Mouse (Mus musculus): ENCODE measurements around the gene Lrrn4cl.
"Not testable (repeated sequence)": the region's sequence is repeated elsewhere in the genome, so short reads cannot be mapped to it uniquely, and the experiment has no call there.

The Lrrn4cl gene

DNA sequence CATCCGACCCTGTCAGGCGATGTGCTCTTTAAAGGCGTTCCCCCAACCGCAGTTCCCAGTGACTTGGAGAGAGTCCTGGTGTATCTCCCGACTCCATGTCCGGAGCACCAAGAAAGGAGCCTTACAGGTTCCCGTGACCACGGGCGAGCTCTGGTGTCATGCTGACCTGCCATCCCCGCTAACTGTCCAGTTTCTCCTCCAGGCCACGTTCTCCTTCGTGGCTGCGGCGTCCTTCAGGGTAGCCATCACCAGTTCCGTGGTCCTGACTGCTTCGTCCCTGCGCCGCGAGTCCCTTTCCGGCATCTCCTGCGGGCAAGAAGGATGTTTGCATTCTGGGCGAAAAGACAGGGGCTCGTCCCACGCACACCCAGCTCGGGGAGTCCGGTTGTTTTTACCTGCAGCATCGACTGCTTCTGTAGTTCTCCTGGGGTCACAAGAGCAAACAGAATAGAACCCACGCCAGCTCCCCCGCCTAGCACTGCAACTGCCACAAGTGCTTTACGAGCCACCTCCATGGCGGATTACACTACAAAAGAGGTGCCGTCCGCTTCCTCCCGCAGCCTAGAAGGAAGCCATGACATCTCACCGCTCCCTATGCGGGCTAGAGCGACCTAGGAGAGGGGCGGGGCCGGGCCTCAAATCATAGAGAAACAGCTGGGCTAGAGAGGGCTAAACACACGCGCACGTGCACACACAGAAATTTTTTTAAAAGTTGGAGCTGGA, 29.9 kb downstream of the Lrrn4cl start, which contains the start of gene Uqcc3:
TSS of gene Uqcc3 (minus strand) at position 613 of the 723 bp plus-strand sequence.
- no peak for DNase-seq (ENCODE audit: extremely low spot score, low read depth, low spot score)

DNA sequence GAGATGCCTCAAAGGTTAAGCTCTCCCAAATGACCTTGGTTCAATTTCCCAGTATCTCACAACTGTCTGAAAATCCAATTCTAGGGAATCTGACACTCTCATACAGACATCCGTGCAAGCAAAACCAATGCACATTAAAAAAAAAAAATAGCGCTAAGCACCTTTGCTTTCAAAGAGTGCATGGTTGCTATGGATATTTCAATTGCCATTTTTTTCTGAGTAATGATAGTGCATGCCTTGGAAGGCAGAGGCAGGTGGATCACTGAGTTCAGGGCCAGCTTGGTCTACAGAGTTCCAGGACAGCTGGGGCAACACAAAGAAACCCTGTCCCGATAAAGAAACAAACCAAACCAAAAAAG, 30.4 kb downstream of the Lrrn4cl start:
- DNase-seq (ENCODE audit: extremely low spot score, low read depth, low spot score) = no peak

GRCm38 (mm10) chr19:8883616-8884015, 33.0 kb downstream of the Lrrn4cl start, which contains the start of the genes Lbhd1 and Gm49403:
Gene Lbhd1 (plus strand): TSS chr19:8883732.
Gene Gm49403 (plus strand): TSS chr19:8883930.
- DNase-seq (ENCODE audit: extremely low spot score, low read depth, low spot score) = no peak

DNA sequence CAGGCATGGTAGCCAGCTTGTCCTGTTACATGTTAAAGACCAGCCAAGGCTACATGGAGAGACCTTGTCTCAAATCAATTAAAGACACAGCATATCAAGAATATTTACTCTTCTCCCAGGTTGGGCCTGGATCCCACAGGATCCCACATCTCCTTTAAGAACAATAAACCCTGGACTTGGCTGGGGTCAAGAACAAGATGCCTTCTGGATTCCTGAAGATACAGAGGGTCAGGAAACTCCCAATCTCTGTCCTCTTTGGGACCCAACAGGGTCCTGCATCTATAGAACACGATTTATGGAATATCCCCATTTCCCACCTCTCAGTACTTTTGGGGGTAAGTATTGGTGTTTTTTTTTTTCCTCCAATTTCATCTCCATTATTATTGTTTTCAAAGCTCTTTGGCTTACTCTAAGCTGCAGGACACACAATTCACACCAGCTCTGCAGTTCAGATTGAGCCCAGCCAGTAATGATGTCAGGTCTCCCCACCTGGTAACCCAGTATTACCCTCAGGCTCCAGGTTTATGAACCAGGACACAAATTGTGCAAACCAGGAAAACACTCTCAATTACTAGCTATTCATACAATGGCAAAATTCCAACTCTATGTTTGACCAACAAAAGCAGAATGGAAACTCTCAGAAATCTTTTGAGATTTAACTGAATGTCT, 36.5 kb downstream of the Lrrn4cl start:
- no peak for DNase-seq (ENCODE audit: extremely low spot score, low read depth, low spot score)

- no peak for DNase-seq (ENCODE audit: extremely low spot score, low read depth, low spot score)
Measured at GRCm38 (mm10) chr19:8887585-8888463, 37.3 kb downstream of the Lrrn4cl start.

DNA sequence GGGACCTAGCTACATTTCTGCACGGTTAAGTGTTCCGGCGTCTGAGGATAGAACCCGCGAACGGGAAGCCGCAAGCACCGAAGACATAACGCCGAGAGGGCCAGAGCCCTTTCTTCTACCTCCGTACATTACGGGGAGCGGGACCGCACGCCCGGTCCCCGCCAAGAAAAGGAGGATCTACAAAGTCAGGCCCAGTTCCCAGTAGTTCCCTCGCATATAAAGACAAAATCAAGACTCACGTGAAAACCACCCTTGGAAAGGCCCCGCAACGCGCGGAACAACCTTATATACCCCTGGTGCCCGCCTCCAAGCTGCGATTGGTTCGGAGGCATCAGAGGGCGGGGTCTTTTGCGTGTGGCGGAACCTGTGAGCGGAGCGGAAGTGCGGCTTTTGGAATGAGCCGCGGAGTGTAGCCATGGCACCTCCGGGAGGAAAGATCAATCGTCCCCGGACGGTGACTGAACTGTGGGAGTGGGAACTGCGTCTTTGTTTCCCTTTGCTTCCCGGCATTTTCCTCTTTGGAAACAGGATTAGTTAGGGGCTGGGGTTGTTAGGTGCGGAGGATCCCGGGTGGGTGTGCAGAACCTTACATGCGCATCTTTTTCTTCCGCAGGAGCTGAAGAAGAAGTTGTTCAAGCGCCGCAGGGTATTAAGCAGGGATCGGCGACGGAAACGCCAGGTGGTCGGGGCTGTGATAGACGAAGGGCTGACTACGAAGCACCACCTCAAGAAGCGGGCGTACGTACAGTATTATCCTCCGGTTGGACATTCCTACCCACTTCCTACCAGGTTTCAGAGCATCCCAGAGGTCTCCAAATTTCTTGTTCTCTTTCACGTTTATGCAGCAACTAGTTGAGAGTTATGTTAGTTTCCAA, 38.2 kb downstream of the Lrrn4cl start, which contains the start of the genes 1810009A15Rik and Gm49416:
TSS of gene 1810009A15Rik (plus strand) at position 343 of the 875 bp plus-strand sequence.
TSS of gene Gm49416 (plus strand) at position 416 of the 875 bp plus-strand sequence.
- peak; percentile 86 for DNase-seq (ENCODE audit: extremely low spot score, low read depth, low spot score)

- no peak for DNase-seq (ENCODE audit: extremely low spot score, low read depth, low spot score)
Measured at GRCm38 (mm10) chr19:8892829-8893766, 42.5 kb downstream of the Lrrn4cl start, which contains the start of gene Ints5. Gene Ints5 (plus strand): TSS chr19:8893005.

DNA sequence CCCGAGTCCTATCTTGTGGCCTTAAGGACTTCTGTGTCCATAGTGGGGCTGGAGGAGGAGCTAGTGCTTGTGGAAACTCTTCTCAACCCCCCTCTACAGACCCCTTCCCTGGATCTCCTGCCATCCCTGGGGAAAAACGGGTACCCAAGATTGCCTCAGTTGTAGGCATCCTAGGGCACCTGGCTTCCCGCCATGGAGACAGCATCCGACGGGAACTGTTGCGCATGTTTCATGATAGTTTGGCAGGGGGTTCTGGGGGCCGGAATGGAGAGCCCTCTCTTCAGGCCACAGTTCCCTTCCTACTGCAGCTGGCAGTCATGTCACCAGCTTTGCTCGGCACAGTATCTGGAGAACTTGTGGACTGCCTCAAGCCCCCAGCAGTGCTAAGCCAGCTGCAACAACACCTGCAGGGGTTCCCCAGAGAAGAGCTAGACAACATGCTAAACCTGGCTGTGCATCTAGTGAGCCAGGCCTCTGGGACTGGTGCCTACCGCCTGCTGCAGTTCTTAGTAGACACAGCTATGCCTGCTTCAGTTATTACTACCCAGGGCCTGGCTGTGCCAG, 44.9 kb downstream of the Lrrn4cl start:
- DNase-seq (ENCODE audit: extremely low spot score, low read depth, low spot score) = no peak

DNA sequence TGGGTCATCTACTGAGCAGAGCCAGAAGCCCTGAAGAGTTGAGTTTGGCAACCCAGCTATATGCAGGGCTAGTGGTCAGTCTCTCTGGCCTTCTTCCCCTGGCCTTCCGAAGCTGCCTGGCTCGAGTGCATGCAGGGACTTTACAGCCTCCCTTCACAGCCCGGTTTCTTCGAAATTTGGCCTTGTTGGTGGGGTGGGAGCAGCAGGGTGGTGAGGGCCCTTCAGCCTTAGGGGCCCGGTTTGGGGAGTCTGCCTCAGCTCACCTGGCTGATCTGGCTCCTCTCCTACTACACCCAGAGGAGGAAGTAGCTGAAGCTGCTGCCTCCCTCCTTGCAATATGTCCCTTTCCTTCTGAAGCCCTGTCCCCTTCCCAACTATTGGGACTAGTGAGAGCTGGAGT, 45.7 kb downstream of the Lrrn4cl start:
- not testable (repeated sequence) for DNase-seq (ENCODE audit: extremely low spot score, low read depth, low spot score)

DNA sequence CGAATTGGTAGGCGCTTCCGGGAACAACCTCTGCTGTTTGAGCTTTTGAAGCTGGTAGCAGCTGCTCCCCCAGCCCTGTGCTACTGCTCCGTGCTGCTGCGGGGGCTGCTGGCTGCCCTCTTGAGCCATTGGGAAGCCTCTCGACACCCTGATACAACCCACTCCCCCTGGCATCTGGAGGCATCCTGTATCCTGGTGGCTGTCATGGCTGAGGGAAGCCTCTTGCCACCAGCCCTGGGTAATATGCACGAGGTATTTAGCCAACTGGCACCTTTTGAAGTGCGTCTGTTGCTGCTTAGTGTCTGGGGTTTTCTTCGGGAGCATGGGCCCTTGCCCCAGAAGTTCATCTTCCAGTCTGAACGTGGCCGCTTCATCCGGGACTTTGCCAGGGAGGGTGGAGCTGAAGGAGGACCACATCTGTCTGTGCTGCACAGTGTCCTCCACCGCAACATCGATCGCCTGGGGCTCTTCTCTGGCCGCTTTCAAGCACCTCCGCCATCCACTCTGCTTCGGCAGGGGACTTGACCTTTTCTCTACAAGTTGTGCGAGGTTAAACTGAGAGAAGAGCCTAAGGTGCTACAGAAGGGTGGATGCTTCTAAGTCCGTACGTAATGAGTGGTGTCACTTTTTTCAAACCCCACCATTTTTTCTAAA, 46.8 kb downstream of the Lrrn4cl start:
- DNase-seq (ENCODE audit: extremely low spot score, low read depth, low spot score) = not testable (repeated sequence)

DNA sequence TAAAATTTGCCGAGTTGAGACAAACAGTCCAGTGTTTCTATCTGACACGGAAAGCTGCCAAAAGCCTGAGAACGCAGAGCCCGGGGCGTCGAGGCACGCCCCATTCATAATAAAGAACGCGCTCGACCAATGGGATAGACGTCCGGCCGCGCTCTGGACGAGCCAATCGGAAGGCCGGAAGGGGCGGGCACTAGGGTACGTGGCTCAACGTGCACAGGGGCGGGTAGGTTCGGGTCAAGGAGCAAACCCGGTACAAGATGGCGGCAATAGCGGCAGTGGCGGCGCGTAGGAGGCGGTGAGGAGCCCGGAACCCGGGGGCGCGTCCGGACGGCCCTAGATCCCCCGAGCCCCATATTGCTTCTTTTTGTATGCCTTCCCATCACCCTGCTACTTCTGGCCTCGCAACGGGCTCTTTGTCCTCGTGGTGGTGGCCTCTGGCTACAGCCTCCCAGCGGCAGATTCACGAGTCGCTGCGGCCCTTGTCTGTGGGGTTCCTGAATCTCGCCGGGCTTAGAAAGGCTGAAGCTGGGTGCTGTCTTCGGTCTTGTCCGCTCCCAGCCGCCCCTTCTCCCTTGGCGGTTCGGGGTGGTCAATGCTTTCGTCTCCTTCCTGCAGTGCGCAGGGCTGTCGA, 47.4 kb downstream of the Lrrn4cl start, which contains the start of gene Ganab:
TSS of gene Ganab (plus strand) at position 207 of the 631 bp plus-strand sequence.
- DNase-seq (ENCODE audit: extremely low spot score, low read depth, low spot score) = peak; percentile 89

DNA sequence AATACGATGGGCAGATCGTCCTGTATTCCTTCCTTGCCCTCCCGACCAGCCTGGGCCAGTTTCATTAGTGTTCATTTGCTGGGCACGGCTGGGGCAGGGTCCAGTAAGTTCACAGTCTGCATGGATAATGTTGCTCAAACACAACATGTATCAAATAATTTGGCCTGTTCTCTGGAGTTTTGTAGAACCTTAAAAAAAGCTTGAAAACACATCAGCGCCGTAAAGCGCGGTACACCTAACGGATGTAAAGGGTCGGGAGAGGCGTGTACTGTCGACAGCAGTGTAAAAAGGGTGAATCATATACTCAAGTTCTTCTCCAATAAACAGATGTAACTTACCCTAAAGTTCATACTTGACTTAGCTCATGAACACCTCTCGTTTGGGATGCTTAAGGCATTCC, 48.0 kb downstream of the Lrrn4cl start:
- DNase-seq (ENCODE audit: extremely low spot score, low read depth, low spot score) = no peak

DNA sequence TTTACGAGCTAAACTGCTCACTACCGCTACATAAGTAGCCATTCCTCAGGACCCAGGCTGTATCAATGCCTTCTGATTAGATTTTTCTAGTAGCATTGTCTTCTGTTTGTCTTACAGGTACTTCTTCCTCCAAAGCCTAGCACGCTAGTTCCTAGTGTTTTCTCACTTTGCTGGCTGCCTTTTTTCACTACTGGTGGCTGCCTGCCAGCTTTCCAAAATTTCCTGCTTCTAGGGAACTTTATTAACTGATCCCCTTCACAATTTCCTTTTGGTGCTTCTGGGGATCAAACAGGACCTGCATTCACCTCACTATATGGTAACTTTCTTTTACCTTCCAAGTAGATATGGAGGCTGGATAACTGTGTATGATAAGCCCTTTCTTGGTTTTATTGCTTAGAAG, 48.5 kb downstream of the Lrrn4cl start:
- no peak for DNase-seq (ENCODE audit: extremely low spot score, low read depth, low spot score)

DNA sequence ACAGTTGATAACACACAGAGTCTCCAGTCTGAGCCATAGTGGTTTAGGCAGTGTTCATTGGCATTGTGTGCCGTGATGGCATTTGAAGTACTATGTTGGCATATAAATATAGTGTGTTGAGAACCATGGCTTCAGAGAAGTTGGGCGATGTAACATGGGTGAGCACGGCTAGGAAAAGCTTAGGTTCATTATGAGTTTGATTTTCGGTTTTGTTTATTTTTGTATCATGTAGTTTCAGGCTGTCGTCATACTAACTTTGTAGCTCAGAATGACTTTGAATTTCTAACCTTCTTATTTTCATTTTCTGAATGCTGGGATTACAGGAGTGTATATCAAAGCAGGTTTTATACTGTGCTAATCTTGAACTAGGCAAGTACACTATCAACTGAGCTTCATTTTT, 52.8 kb downstream of the Lrrn4cl start:
- DNase-seq (ENCODE audit: extremely low spot score, low read depth, low spot score) = no peak
